Mouse (Mus musculus): ENCODE data around the gene Ifngr2. TPM values are rescaled to one million over a fixed set of nuclear protein-coding genes. Genes with fewer than 3 reads are reported as not detected.

The Ifngr2 gene
- polyA plus RNA-seq (2014; fragmentation: Nextera tagmentation; extraction: Ambion mirVana): 99.9 and 102 TPM in 2 replicates

GRCm38 (mm10) chr16:91546836-91547741 lies at the start of gene Ifngr2:
TSS of gene Ifngr2 (plus strand) at chr16:91547072.
- H3K27ac ChIP-seq (ENCODE audit: low read depth, low read length): peak within 1 kb of the TSS; percentile 69; the same call in 1 of the 2 replicates
- no peaks in the 10 kb centered on the region for H3K27me3 ChIP-seq (ENCODE audit: control insufficient read depth, insufficient read depth, low read length)
- H3K9me3 ChIP-seq (ENCODE audit: control insufficient read depth, low read length): no peaks in the 10 kb centered on the region
- H3K4me1 ChIP-seq (ENCODE audit: control insufficient read depth, insufficient read depth, low read length): peaks cover 15% of the 10 kb centered on the region
- ATAC-seq (ENCODE audit: low read depth): peak; percentile 87
- H3K4me3 ChIP-seq (ENCODE audit: low read depth, low read length): peak within 1 kb of the TSS; percentile 95
- peak within 1 kb of the TSS; percentile 72 for H3K4me2 ChIP-seq (ENCODE audit: low read depth, low read length)
- 1% methylated on average over 61 of the region's 74 CpGs for WGBS
- no peaks in the 10 kb centered on the region for H3K36me3 ChIP-seq (ENCODE audit: control insufficient read depth, insufficient read depth, low read length)
- H3K9ac ChIP-seq (replicated peaks; ENCODE audit: low read depth, low read length): peak within 1 kb of the TSS; percentile 98

DNA sequence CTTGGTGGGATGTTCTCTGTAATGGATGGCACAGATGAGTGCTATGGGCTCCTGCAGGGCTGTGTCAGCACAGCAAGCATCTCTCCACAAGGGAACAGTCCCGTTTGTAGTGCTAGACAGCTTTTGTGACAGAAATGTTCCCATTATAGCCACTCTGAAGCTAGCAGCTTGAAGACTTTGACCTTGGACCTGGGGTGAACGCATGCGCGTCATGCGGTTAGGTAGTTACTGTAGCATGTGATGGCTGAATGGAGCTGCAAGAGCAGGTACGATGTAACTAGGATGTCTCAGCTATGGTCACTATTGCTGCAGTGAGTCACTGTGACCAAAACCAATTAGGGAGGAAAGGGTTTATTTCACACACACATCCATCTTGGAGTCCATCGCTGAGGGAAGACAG lies 48.8 kb upstream of the Ifngr2 start:
- H3K36me3 ChIP-seq (ENCODE audit: control insufficient read depth, insufficient read depth, low read length): peaks cover 42% of the 10 kb centered on the region

GRCm38 (mm10) chr16:91504701-91505100 lies 42.2 kb upstream of the Ifngr2 start:
- Histone ChIP-seq H3K36me3 (ENCODE audit: control insufficient read depth, insufficient read depth, low read length) (peaks cover 60% of the 10 kb centered on the region), H3K4me1 (ENCODE audit: control insufficient read depth, insufficient read depth, low read length) (no peaks in the 10 kb centered on the region), H3K9ac (replicated peaks; ENCODE audit: low read depth, low read length) (no peak overlapping the region), H3K4me2 (ENCODE audit: low read depth, low read length) (no peak overlapping the region), H3K9me3 (ENCODE audit: control insufficient read depth, low read length) (no peaks in the 10 kb centered on the region), H3K4me3 (ENCODE audit: low read depth, low read length) (no peak overlapping the region), H3K27ac (ENCODE audit: low read depth, low read length) (no peak overlapping the region), H3K27me3 (ENCODE audit: control insufficient read depth, insufficient read depth, low read length) (no peaks in the 10 kb centered on the region)
- 90% methylated on average over 7 of the region's 7 CpGs for WGBS
- ATAC-seq (ENCODE audit: low read depth): no peak

More for the DNA sequence above, 48.8 kb upstream of the Ifngr2 start:
- Histone ChIP-seq H3K9ac (replicated peaks; ENCODE audit: low read depth, low read length) (no peak overlapping the region), H3K4me2 (ENCODE audit: low read depth, low read length) (no peak overlapping the region), H3K9me3 (ENCODE audit: control insufficient read depth, low read length) (no peaks in the 10 kb centered on the region), H3K4me1 (ENCODE audit: control insufficient read depth, insufficient read depth, low read length) (no peaks in the 10 kb centered on the region), H3K27me3 (ENCODE audit: control insufficient read depth, insufficient read depth, low read length) (no peaks in the 10 kb centered on the region), H3K27ac (ENCODE audit: low read depth, low read length) (no peak overlapping the region), H3K4me3 (ENCODE audit: low read depth, low read length) (no peak overlapping the region)
- WGBS: 95% methylated on average over 7 of the region's 7 CpGs
- no peak for ATAC-seq (ENCODE audit: low read depth)

- ATAC-seq (ENCODE audit: low read depth): no peak
- Histone ChIP-seq H3K27me3 (ENCODE audit: control insufficient read depth, insufficient read depth, low read length) (no peaks in the 10 kb centered on the region), H3K4me2 (ENCODE audit: low read depth, low read length) (no peak overlapping the region), H3K4me3 (ENCODE audit: low read depth, low read length) (no peak overlapping the region), H3K9ac (replicated peaks; ENCODE audit: low read depth, low read length) (no peak overlapping the region), H3K36me3 (ENCODE audit: control insufficient read depth, insufficient read depth, low read length) (peaks cover 60% of the 10 kb centered on the region), H3K9me3 (ENCODE audit: control insufficient read depth, low read length) (no peaks in the 10 kb centered on the region), H3K4me1 (ENCODE audit: control insufficient read depth, insufficient read depth, low read length) (no peaks in the 10 kb centered on the region), H3K27ac (ENCODE audit: low read depth, low read length) (no peak overlapping the region)
- 89% methylated on average over 15 of the region's 15 CpGs for WGBS
Measured at GRCm38 (mm10) chr16:91505116-91505601, 41.7 kb upstream of the Ifngr2 start.

- 96% methylated on average over 12 of the region's 12 CpGs for WGBS
- ATAC-seq (ENCODE audit: low read depth): no peak
Measured at GRCm38 (mm10) chr16:91506396-91506795, 40.5 kb upstream of the Ifngr2 start.

GRCm38 (mm10) chr16:91512161-91512787 lies 34.6 kb upstream of the Ifngr2 start:
- no peak overlapping the region for H3K4me3 ChIP-seq (ENCODE audit: low read depth, low read length)
- no peaks in the 10 kb centered on the region for H3K27me3 ChIP-seq (ENCODE audit: control insufficient read depth, insufficient read depth, low read length)
- WGBS: 34% methylated on average over 7 of the region's 7 CpGs
- no peaks in the 10 kb centered on the region for H3K9me3 ChIP-seq (ENCODE audit: control insufficient read depth, low read length)
- no peak overlapping the region for H3K4me2 ChIP-seq (ENCODE audit: low read depth, low read length)
- H3K4me1 ChIP-seq (ENCODE audit: control insufficient read depth, insufficient read depth, low read length): no peaks in the 10 kb centered on the region
- H3K9ac ChIP-seq (replicated peaks; ENCODE audit: low read depth, low read length): no peak overlapping the region
- H3K27ac ChIP-seq (ENCODE audit: low read depth, low read length): no peak overlapping the region
- peak; percentile 46 for ATAC-seq (ENCODE audit: low read depth)
- H3K36me3 ChIP-seq (ENCODE audit: control insufficient read depth, insufficient read depth, low read length): no peaks in the 10 kb centered on the region; the same call in 1 of the 2 replicates

More at GRCm38 (mm10) chr16:91506396-91506795, 40.5 kb upstream of the Ifngr2 start:
- Histone ChIP-seq H3K27me3 (ENCODE audit: control insufficient read depth, insufficient read depth, low read length) (no peaks in the 10 kb centered on the region), H3K4me1 (ENCODE audit: control insufficient read depth, insufficient read depth, low read length) (no peaks in the 10 kb centered on the region), H3K4me2 (ENCODE audit: low read depth, low read length) (no peak overlapping the region), H3K4me3 (ENCODE audit: low read depth, low read length) (no peak overlapping the region), H3K27ac (ENCODE audit: low read depth, low read length) (no peak overlapping the region), H3K9me3 (ENCODE audit: control insufficient read depth, low read length) (no peaks in the 10 kb centered on the region), H3K9ac (replicated peaks; ENCODE audit: low read depth, low read length) (no peak overlapping the region), H3K36me3 (ENCODE audit: control insufficient read depth, insufficient read depth, low read length) (peaks cover 49% of the 10 kb centered on the region)

GRCm38 (mm10) chr16:91513099-91513498 lies 33.8 kb upstream of the Ifngr2 start:
- Histone ChIP-seq H3K27ac (ENCODE audit: low read depth, low read length) (no peak overlapping the region), H3K4me3 (ENCODE audit: low read depth, low read length) (no peak overlapping the region), H3K9me3 (ENCODE audit: control insufficient read depth, low read length) (no peaks in the 10 kb centered on the region), H3K4me2 (ENCODE audit: low read depth, low read length) (no peak overlapping the region), H3K9ac (replicated peaks; ENCODE audit: low read depth, low read length) (no peak overlapping the region), H3K36me3 (ENCODE audit: control insufficient read depth, insufficient read depth, low read length) (no peaks in the 10 kb centered on the region), H3K4me1 (ENCODE audit: control insufficient read depth, insufficient read depth, low read length) (no peaks in the 10 kb centered on the region), H3K27me3 (ENCODE audit: control insufficient read depth, insufficient read depth, low read length) (no peaks in the 10 kb centered on the region)
- 91% methylated on average over 6 of the region's 6 CpGs for WGBS
- ATAC-seq (ENCODE audit: low read depth): no peak

DNA sequence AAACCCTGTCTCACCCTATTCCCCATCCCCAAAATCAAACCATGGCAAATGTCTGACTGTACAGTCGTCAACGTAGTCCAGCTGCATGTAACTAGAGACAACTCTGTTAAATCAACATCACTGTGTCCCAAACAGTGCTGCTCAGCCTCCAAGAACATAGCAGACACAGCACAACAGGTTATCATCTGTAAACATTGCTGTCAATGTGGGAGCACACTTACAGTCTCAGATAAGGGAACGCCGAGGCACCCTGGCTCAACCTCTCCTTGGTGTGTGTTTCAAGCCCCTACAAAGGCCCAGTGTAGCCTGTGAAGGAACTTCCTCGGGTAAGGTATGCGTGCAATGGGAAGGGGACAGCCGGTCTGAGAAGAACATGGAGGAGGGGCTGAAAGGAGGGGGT lies 29.9 kb upstream of the Ifngr2 start:
- H3K36me3 ChIP-seq (ENCODE audit: control insufficient read depth, insufficient read depth, low read length): no peaks in the 10 kb centered on the region
- H3K27ac ChIP-seq (ENCODE audit: low read depth, low read length): no peak overlapping the region
- 86% methylated on average over 7 of the region's 7 CpGs for WGBS
- no peak for ATAC-seq (ENCODE audit: low read depth)
- H3K4me3 ChIP-seq (ENCODE audit: low read depth, low read length): no peak overlapping the region
- no peaks in the 10 kb centered on the region for H3K9me3 ChIP-seq (ENCODE audit: control insufficient read depth, low read length)
- H3K4me1 ChIP-seq (ENCODE audit: control insufficient read depth, insufficient read depth, low read length): no peaks in the 10 kb centered on the region
- no peak overlapping the region for H3K4me2 ChIP-seq (ENCODE audit: low read depth, low read length)
- H3K9ac ChIP-seq (replicated peaks; ENCODE audit: low read depth, low read length): no peak overlapping the region
- no peaks in the 10 kb centered on the region for H3K27me3 ChIP-seq (ENCODE audit: control insufficient read depth, insufficient read depth, low read length)

DNA sequence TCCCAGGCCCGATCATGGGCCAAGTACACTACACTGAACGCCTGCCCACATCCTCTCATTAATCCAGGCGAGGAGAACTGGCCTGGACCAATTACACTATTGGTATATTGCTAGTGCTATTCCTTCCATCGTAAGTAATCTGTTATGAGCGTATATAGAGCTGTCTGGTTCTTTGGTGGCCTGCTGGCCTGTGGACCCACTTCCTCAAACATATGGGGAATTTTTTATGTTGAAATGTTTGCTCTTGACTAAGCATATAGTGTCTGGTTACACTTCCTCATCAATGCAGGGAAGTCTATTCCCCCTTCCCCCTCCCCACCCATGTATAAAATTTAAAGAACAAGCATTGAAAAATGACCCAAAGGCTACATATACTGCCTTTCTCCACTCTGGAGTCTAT lies 24.8 kb upstream of the Ifngr2 start:
- H3K4me2 ChIP-seq (ENCODE audit: low read depth, low read length): no peak overlapping the region
- ATAC-seq (ENCODE audit: low read depth): no peak
- WGBS: 90% methylated on average over 5 of the region's 5 CpGs
- no peak overlapping the region for H3K9ac ChIP-seq (replicated peaks; ENCODE audit: low read depth, low read length)
- H3K27me3 ChIP-seq (ENCODE audit: control insufficient read depth, insufficient read depth, low read length): no peaks in the 10 kb centered on the region
- H3K4me3 ChIP-seq (ENCODE audit: low read depth, low read length): no peak overlapping the region
- no peaks in the 10 kb centered on the region for H3K9me3 ChIP-seq (ENCODE audit: control insufficient read depth, low read length)
- no peaks in the 10 kb centered on the region for H3K36me3 ChIP-seq (ENCODE audit: control insufficient read depth, insufficient read depth, low read length)
- H3K27ac ChIP-seq (ENCODE audit: low read depth, low read length): no peak overlapping the region
- no peaks in the 10 kb centered on the region for H3K4me1 ChIP-seq (ENCODE audit: control insufficient read depth, insufficient read depth, low read length)
